Mouse (Mus musculus) lung, adult 18-20 months (tissue): ENCODE data around the gene Mrpl4.
"Not testable (repeated sequence)": the region's sequence is repeated elsewhere in the genome, so short reads cannot be mapped to it uniquely, and the experiment has no call there.

ENCODE experiments used
- DNase-seq, 2 experiments: peaks; one replicate each; pipeline ENCODE4 v3.0.0; 2022; ENCODE audit warnings: mixed read lengths in 2 of 2

Mrpl4 gene

DNA sequence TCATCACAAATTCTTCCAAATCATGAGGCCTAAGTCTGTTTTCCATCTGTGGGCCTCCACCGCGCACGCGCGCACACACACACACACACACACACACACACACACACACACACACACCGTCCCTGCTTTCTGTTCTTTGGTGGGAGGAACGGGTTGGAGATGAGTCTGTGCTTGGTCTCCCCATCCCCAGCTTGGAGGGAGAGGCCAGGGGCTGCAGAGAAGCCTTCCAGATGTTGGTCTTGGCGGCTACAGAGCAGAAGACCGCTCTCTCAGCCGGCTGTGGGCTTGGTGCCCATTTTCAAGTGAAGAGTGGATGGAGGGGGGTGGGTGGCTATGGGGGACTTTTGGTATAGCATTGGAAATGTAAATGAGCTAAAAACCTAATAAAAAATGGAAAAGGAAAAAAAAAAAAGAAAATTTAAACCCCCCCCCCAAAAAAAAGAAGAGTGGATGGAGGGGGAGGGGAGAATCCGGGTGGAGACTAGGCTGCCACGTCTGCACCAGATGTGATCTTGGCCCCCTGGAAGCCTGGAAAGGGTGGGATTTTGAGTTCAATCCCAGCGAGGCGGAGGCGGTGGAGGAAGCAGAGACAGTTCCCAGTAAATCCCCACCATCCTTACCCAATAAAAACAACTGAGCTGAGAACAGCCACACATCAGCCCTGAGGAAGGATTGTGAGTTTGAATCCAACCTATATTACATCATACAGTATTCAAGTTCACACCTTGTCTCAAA lies 15.4 kb upstream of the Mrpl4 start:
- no peak for DNase-seq

DNA sequence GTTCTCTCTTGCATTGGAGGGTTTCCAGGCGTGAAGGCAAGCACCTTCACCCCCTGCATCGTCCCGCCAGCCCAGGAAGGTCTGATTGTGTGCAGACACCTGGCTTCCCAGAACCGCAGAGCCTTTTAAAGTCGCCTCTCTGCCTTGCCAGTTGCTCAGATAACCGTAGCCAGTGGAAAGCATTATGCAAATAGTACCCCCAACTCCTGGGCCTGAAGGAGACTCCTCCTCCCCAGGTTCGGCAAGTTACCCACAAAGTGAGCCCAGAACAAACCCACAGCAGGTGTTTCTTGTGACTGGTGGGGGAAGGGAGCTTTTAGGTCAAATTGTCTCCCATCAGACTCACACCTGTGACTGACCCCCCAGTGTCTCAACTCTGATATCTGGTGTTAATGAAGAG lies 14.6 kb upstream of the Mrpl4 start:
- no peak for DNase-seq

DNA sequence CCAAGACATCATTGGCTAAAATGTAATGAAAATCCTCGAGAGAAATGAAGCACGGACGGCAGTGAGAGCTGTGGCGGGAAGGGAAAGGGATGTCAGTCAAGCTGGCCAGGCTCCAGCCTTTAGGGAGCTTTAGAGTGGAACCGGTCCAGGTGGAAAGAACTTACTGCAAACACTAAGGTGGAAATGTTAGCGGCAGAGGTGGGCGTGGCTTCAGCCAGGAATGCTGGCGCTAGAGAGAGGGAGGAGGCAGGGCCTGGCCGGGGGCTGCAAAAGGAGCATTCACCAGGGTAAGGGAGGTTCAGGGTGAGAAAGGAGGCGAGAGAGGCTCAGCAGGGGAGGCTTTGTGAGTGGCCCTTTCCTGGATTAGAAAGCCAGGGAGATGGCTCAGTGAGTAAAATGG lies 11.7 kb upstream of the Mrpl4 start:
- peak; percentile 82 to 86 for DNase-seq

DNA sequence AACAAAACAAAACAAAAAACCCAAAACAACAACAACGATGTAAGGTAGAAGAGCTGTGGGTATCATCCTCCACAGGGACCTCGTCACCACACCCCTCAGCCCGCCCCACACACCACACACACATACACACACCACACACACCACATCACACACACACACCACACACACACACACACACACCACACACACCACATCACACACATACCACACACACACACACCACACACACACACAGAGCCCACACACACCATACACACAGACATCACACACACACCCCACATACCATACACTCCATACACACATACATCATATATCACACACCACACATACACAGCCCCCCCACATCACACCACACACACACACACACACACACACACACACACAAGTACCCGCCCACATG lies 11.0 kb upstream of the Mrpl4 start:
- no peak for DNase-seq

DNA sequence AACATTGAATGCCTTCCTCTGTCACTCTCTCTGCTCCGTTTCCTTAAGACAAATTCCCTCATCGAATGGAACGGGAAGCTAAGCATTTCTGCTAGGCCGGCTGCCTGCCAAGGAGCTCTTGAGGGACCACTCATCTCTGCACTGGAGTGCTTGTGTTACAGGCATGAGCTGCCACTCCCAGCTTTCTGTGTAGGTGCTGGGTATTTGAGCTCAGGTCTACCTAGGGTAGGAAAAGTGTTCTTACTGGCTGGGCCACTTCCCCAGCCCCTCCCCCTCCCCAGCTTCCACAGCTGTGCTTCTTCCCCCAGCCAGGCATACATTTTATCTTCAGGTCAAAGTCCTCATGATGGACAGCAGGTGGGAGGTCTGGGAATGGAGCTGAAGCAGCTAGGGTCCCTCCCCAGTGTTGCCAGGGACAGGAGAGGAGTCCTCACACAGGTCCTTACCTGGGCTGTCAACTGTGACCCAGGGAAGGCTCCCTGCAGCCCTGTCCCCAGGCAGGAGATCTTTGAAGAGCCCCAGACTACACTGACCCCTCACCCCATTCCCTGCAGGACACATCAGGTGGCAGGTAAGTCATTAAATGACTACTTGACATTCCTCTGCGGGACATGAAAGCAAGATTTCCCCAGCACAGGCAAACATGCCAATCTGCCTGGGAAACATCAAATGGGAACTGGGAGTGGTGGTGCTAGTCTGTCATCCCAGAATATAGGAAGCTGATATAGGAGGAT lies 9.2 kb upstream of the Mrpl4 start:
- DNase-seq, result peak; percentile 93 to 94

DNA sequence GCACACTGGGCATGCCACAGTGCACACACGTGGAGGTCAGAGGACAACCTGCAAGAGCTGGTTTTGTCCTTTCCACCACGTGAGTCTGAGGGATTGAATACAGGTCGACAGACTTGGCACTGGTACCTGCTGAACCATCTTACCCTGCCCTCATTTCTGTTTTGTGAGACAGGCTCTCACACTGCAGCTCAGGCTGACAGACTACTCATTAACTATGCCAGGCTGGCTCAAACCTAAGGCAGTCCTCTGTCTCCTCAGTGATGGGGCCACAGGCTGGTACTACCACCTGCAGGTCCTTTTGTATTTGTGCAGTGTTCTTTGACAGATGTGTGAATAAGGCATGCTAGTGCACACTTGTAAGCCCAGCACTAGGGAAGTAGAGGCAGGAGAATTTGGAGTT lies 7.5 kb upstream of the Mrpl4 start:
- no peak for DNase-seq

DNA sequence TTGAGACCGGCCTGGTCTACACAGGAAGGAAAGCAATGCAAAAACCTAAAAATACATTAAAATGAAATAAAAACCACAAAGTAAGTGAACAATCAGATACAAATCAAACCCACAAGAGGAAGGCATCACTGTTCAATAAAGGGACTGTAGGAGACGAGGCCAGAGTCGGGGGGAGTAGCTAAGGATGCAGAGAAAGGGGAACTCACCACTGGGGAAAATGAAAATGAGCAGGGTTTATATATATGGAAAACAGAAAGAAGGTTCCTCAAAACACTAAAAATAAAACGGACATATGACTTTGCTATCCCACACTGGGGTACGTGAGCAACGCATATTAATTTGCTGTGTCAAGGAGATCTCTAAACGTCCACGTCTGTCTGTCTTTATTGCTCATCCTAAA lies 5.5 kb upstream of the Mrpl4 start:
- DNase-seq, result no peak

DNA sequence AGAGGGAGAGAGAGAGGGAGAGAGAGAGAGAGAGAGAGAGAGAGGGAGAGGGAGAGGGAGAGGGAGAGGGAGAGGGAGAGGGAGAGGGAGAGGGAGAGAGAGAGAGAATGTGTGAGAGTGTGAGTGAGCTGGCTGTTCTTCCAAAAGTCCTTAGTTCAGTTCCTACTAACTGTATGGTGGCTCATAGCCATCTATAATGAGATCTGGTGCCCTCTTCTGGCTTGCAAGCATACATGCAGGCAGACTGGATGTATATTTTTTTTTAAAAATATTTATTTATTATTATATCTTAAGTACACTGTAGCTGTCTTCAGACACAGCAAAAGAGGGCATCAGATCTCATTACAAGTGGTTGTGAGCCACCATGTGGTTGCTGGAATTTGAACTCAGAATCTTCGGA lies 4.2 kb upstream of the Mrpl4 start:
- not testable (repeated sequence) for DNase-seq

DNA sequence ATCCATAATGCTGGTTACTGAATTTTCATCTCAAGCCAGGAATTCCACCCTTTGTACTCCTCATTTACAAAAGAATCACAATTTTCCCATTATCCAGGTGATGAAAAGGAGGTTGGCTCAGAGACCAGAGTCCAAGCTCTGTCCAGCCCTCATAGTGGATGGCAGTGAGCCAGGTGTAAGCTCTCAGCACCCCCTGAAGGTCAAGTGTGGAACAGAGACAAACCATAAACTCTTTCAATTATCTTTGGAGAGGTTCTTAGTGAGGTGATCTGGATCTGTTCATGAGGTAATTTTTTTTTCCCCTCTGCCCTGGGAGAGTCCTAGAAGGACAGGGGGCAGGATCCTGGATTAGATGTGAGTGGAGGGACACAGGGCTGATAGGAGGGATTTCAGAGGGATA lies 1.7 kb upstream of the Mrpl4 start:
- no peak for DNase-seq

DNA sequence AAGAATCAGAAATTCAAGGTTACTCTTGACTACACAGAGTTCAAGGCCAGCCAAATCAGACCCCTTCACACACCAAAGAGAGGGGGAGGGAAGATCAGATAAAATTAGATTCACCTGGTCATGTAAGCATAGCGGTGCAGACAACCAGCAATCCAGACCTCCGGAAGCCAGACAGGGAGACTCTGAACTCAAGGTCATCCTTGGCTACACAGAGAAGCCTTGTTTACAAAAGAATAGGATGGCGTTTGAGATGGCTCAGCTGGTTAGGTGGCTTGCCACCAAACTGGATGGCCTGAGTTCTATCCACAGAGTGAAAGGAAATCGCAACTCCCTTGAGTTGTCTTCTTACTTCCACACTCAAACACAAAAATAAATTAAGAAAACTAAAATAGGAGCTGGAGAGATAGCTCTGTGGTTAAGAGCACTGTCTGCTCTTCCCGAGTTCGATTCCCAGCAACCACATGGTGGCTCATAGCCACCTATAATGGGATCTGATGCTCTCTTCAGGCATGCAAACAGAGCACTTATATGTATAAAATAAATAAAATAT lies 812 bp upstream of the Mrpl4 start:
- DNase-seq, result no peak

DNA sequence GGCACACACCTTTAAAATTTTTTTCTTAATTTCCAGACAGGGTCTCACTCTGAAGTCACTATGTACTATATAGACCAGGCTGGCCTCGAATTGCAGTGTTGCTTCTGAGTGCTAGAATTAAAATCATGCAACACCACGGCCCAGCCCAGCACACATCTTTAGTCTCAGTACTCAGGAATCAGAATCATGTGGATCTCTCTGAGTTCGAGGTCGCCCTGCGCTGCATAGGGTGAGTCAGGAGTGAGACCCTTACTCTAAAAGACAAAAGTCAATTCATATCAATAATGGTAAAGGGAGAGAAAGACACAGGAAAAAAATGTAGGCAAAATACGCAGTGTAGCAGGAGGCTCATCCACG lies 290 bp upstream of the Mrpl4 start:
- DNase-seq, result no peak

DNA sequence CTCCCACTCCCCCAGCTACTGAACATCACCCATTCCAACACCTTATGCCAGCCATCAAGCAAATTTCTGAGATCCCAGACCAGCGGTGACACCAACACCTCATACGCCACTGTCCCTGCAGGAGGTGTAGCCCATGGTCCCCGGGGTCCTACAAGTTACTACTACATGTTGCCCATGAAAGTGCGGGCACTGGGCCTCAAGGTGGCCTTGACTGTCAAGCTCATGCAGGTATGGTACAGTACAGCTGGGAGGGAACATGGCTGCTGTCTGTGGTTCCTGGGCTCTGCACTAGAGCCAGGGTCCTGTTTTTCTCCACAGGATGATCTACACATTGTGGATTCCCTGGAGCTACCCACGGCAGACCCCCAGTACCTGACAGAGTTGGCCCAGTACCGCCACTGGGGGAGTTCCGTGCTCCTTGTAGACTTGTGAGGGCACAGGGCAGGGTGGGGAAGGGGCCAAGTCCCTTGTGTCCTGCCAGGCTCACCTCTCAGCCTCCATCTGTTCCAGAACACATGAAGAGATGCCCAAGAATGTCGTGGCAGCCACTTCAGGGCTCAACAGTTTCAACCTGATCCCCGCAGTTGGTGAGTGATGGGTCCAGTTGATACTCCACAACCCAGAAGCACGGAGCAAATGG lies 4.9 kb downstream of the Mrpl4 start:
- no peak for DNase-seq

DNA sequence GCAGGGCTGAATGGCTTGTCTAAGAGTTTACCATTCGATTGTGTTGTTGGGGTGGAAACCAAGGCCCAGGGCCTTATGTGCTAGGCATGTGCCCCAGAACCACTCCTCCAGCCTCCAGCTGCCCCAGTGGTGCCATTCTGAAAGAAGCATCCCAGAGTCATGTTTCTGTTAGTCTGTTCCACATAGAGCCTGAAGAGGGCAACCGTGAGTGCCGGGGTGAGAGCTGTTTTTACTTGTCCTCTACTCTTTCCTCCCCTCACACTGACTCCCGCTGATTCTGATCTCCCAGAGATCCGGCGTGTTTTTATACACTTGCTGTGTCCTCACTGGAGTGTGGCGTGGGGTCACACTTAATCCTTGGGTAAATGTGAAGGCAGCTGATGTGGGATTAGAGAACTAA lies 5.5 kb downstream of the Mrpl4 start:
- DNase-seq, result no peak

DNA sequence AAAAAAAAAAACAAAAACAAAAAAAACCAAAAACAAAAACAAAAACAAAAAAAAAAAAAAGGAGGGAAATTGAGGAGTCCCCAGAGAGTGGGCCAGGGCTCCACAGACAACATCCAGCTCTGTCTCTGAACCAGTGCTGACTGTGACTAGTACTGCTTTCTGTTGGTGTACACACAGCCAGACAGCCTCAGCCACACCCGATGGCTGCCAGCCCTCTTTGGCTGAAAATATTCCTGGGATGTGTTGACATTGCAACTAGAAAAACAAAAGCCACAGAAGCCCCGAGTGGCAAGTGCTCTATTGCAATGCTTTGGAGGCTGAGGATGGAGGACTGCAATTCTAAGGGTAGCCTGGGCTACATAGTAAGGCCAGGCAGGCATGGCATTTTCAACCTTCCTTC lies 7.8 kb downstream of the Mrpl4 start:
- DNase-seq, result peak; percentile 76 to 81

DNA sequence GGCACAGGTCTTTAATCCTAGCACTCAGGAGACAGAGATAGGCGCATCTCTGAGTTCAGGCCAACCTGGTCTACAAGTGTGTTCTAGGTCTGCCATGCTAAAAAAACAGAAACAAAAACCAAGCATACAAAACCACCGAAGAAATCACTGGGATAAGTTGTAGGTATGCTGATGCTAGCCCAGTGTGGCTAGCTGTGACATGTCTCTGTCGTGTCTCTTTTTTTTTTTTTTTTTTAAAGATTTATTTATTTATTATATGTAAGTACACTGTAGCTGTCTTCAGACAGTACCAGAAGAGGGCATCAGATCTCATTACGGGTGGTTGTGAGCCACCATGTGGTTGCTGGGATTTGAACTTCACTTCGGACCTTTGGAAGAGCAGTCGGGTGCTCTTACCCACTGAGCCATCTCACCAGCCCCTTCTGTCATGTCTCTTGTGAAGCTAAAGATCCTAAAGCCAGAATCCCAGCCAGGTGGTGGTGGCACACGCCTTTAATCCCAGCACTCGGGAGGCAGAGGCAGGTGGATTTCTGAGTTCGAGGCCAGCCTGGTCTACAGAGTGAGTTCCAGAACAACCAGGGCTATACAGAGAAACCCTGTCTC lies 8.5 kb downstream of the Mrpl4 start:
- not testable (repeated sequence) for DNase-seq

DNA sequence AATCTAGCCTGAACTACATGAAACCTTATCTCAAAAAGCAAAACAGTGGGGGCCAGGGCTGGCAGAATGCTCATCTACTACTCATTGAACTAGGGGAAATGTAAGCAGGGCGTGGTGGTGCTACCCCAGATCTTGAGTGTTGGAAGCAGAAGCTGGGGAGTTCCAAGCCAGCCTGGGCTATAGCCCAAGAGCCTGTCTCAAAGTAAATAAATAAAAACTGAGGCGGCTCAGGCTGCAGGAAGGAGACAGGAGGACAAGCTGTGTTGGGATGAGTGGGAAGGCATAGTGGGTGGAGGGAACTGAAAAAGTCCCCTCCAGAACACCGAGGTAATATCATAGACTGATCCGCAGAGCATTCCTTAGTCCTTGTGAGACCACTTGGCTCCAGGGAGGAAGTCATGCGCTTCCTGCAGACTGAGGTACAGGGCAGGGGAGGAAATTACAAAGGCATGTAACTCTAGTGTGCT lies 9.3 kb downstream of the Mrpl4 start:
- DNase-seq, result peak; percentile 79 to 85

DNA sequence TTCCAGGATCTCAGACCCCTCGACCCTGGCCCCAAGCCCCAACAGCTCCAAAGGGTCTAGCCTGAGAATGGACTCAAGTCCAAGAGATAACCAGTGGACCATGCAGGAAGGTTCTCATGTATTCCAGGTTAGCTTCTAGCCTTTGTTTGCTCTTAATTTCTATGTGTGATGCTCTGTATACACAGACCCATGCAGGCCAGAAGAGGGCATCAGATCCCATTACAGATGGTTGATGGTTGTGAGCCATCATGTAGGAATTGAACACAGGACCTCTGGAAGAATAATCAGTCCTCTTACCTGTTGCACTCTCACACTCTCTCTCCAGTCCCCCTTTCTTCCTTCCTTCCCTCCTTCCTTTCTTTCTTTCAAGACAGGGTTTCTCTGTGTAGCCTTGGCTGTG lies 9.8 kb downstream of the Mrpl4 start:
- no peak for DNase-seq

DNA sequence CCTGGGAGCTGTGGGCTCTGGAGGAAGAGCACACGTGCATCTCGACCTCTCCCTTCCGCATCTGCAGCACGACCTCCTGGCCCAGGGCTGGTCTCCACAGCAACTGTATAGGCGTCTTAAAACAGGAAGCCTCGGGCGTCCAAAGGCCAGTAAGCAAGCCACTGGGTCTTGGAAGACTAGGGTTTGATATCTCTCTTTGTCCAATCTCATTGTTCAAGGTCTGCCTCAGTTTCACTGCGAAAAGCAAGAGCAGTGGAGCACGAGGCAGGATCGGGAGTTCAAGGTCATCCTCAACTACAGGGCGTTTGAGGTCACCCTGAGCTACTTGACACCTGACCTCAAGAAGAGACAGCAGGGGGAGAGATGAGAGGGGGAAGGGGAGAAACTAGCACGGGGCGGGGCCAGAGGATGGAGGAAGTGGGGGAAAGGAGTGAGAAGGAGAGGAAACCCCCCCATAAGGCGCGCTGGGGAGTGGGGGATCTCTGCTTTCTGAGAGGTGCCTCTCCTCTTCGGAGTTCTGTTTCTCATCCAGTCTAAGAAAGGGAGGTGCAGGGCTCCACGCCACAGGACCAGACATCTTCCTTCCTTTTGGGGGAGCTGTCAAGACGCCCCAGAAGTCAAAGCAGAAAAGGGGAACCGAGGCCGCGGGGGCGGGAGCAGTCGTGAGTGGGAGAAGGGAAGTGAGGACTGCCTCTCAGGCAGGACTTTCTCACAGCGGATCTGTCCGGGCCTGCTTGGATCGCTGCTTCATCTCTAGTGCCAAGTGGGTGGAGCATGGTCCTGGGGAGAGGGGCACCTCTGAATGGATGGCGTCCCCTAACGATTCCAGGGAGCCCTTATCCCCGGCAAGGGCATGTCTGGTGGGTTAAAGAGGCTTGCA lies 12.4 kb downstream of the Mrpl4 start:
- DNase-seq, result peak; percentile 85 to 86

DNA sequence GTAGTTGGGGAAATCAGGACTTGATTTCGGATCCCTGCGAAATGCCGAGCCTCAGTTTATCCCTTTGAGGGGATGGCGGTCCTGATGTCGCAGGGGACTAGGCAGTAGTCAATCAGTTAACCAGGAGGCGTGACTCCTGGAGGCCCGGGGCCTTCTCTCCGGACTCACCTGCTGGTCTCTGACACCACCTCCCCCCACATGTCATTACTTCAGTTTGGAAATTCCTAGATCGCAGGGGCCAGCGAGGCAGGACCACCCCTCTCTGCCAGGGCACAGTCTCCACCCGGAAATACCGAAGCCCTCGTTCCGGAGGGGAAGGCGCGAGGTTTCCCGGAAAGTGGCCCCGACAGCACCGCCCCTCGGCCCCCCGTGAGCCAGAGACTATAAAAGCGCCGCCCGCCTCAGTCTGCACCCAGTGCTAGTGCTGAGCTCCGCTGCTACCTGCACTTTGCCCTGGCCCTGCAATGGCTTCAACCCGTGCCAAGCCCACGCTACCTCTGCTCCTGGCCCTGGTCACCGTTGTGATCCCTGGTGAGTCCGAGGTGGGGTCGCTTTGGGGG lies 13.1 kb downstream of the Mrpl4 start, which contains the start of gene Icam1:
TSS of gene Icam1 (plus strand) at position 415 of the 560 bp plus-strand sequence.
- DNase-seq, result peak; percentile 90

DNA sequence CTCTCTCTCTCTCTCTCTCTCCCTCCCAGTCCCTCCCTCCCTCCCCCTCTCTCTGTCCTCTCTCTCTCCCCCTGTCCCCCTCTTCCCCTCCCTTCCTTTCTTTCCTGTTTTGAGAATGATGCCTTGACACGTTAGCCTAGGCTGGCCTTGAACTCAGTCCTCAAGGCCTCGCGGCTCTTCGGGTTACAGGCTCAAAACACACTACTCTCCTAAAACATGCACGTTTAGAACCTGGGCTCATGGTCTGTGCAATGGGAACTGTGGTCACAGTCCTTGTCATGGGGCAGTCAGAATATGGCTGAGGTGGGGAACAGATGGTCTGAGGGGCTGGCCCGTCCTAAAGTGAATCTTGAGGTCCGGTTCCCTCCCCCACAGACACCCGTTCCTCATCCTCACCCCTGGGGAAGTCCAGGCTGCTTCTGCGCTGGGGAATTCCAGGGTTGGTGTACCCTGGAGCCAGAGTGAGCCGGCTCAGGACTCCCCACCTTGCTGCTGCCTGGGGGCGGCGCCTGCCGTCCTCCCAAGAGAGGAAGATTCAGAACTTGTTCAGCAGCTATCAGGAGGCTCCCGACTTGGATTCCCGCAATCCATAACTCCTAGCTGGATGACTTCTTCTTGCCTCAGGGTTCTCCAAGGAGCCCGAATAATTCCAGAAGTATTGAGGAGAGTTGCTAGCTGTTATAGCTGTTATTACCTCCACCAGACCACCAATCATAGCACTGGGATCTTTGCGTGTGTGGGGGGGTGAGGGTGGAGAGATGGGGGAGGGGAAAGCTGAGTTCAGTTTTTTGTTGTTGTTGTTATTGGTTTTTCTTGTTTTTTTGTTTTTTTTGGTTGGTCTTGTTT lies 14.0 kb downstream of the Mrpl4 start:
- DNase-seq, result peak in 1 of 2 experiments; percentile 61

DNA sequence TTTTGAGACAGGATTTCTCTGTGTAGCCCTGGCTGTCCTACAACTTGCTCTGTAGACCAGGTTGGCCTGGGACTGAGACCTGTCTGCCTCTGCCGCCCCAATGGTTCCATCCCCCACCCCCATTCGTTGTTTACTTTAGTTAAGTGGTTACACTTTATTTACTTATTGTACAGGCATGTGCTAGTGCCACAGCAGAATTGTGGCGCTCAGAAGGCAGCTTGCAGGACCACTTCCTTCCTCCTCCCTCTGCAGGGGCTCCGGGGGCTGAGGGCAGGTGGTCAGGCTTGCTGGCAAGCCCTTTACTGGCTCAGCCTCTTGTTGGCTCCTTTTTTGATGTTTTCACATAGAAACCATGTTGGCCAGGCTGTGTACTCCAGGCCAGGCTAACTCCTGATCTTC lies 14.6 kb downstream of the Mrpl4 start:
- no peak for DNase-seq
